8 mouse cellular contexts compared by ENCODE assay signal in genomic region chr1:86064271-86064991, GRCm38 (mm10). TPM values are rescaled to one million over a fixed set of nuclear protein-coding genes. Genes with fewer than 3 reads are reported as not detected.
DNase-seq lines count a peak whose midpoint lies in the region; ATAC-seq and TF ChIP-seq lines count a peak whose summit lies in the region.

Gene Psmd1, plus strand, starts transcription at chr1:86064387.

- in situ Hi-C loops in Patski (cut with MboI; ENCODE audit: low pct_unique_long_range_greater_than_20kb) = no loop called here

- peak within 1 kb of the TSS; percentile 99 for H3K9ac ChIP-seq in hindbrain, embryonic 13.5 days

- H3K4me1 ChIP-seq in hindbrain, embryonic 13.5 days (replicated peaks) = peaks cover 13% of the 10 kb centered on the region

- peak; percentile 89 for TF ChIP-seq CTCF in Patski (IDR thresholded peaks at IDR 0.05)

- H3K27me3 ChIP-seq in Patski = no peaks in the 10 kb centered on the region
- no peaks in the 10 kb centered on the region for H3K27me3 ChIP-seq in hindbrain, embryonic 13.5 days

- H3K4me2 ChIP-seq in hindbrain, embryonic 13.5 days = peak within 1 kb of the TSS; percentile 87

- H3K36me3 ChIP-seq in hindbrain, embryonic 13.5 days = 0 out of 2 replicates have a peak, but pooled peaks cover 4% of the 10 kb centered on the region

- H3K9me3 ChIP-seq in hindbrain, embryonic 13.5 days = no peaks in the 10 kb centered on the region

- POLR2A ChIA-PET in Patski (lab: Charles Lee) = interaction anchor here (0.6 kb wide), 1 partner anchor 107 kb away, joined by 3 read pairs; no protein-coding TSS in a partner anchor

- peak within 1 kb of the TSS; percentile 99 for H3K4me3 ChIP-seq in hindbrain, embryonic 13.5 days

- under 1% methylated on average over 47 of the region's 47 CpGs for WGBS in hindbrain, embryonic 13.5 days

- DNase-seq in Patski (ENCODE audit: low read depth, low spot score) = peak; percentile 66
- peak; percentile 90 for DNase-seq in cerebellum, postnatal 14 days
- peak; percentile 82 to 83 for DNase-seq in frontal cortex, postnatal 14 days (ENCODE audit: low spot score in 2 of 2)
- DNase-seq in layer of hippocampus, postnatal 25 days (ENCODE audit: extremely low spot score in 1 of 2, low spot score in 1 of 2) = peak; percentile 89 to 93
- DNase-seq in lung, postnatal 25 days (ENCODE audit: low spot score) = peak; percentile 90
- peak; percentile 97 for DNase-seq in retina, embryonic 14.5 days (ENCODE audit: low spot score)
- DNase-seq in thymus, postnatal 4 days = peak; percentile 92

- CTCF ChIA-PET in Patski (lab: Charles Lee) = no interaction called here

- ATAC-seq in Patski = peak; percentile 80
- peak; percentile 95 for ATAC-seq in hindbrain, embryonic 13.5 days (ENCODE audit: low FRiP score)

- peak within 1 kb of the TSS; percentile 89 for H3K27ac ChIP-seq in hindbrain, embryonic 13.5 days

RNA-seq across cellular contexts. Expression of gene Psmd1, which starts in this region (rescaled TPM):
- polyA plus RNA-seq in Patski (2021) = 165 TPM
- polyA plus RNA-seq in hindbrain, embryonic 13.5 days (2015; fragmentation: Nextera tagmentation; extraction: Ambion mirVana) = 184 and 194 TPM in 2 replicates
- total RNA-seq in layer of hippocampus, postnatal 25 days (2021) = 100 to 1,000 TPM in 1 of 2 experiments, 10 to 100 TPM in 1; 97.9 to 109 TPM

Comparison
In these comparisons a context has a peak if more than half of its experiments do, and no peak if none do; other contexts are left out.
1. Peak in every context shown above with its lines: DNase-seq, ATAC-seq, H3K4me3 ChIP-seq and H3K27ac ChIP-seq.